Mouse (Mus musculus) heart, embryonic 16.5 days (tissue): ENCODE results near the gene Tsga10ip. TPM values are rescaled to one million over a fixed set of nuclear protein-coding genes. Genes with fewer than 3 reads are reported as not detected.

Experiments used
- ATAC-seq: fragments of 200-750 bp; cut with Nextera tagmentation; replicated peaks from 2 replicates; pipeline ENCODE4 v1.8.0; 2017; ENCODE audit warnings: moderate number of reproducible peaks; ENCODE audit not compliant: insufficient read depth, low FRiP score; ENCODE audit errors: extremely low read depth
- H3K27ac ChIP-seq: fragments of 300-500 bp; sonication (generic); 2 replicates; pipeline ENCODE4 v1.5.1; 2014; ENCODE audit warnings: mild to moderate bottlenecking, low read length, control low read depth, moderate library complexity
- H3K27me3 ChIP-seq: fragments of 300-500 bp; sonication (generic); 2 replicates; pipeline ENCODE4 v1.6.1; 2014; ENCODE audit warnings: low read length, mixed read lengths; ENCODE audit not compliant: control insufficient read depth, insufficient read depth
- H3K36me3 ChIP-seq: fragments of 300-500 bp; sonication (generic); 2 replicates; pipeline ENCODE4 v1.6.1; 2014; ENCODE audit not compliant: control insufficient read depth, insufficient read depth
- H3K4me1 ChIP-seq: fragments of 300-500 bp; sonication (generic); 2 replicates; pipeline ENCODE4 v1.6.1; 2014; ENCODE audit warnings: low read length, mixed read lengths; ENCODE audit not compliant: control insufficient read depth, insufficient read depth
- H3K4me2 ChIP-seq: fragments of 300-500 bp; sonication (generic); 2 replicates; pipeline ENCODE4 v1.6.1; 2014; ENCODE audit warnings: low read depth, mild to moderate bottlenecking, control low read depth, low read length
- H3K4me3 ChIP-seq: fragments of 300-500 bp; sonication (generic); 2 replicates; pipeline ENCODE4 v1.5.1; 2014; ENCODE audit warnings: mild to moderate bottlenecking, control low read depth, low read length
- H3K9ac ChIP-seq: fragments of 300-500 bp; sonication (generic); 2 replicates; pipeline ENCODE4 v1.6.1; 2014; ENCODE audit warnings: low read length, control low read depth
- H3K9me3 ChIP-seq: fragments of 300-500 bp; sonication (generic); replicated peaks from 2 replicates; pipeline ENCODE4 v1.6.1; 2016; ENCODE audit warnings: low read length; ENCODE audit not compliant: control insufficient read depth
- WGBS: fragments of 180-500 bp; shearing (Covaris S2); extraction: QIAGEN DNeasy Blood & Tissue Kit; methylation state at CpG from one replicate; pipeline ENCODE4 v1.1.7; 2014; 5-methylcytosine and 5-hydroxymethylcytosine counted together
- polyA plus RNA-seq: library from polyadenylated mRNA; unstranded; fragments of >200 nt; fragmentation: Nextera tagmentation; extraction: Ambion mirVana; gene quantifications from 2 replicates; pipeline ENCODE4 v1.2.1, GENCODE M21; 2015

Gene Tsga10ip
- polyA plus RNA-seq, 1 experiment from 2014 or later, result 2.1 TPM

- Histone ChIP-seq H3K4me1 (peaks cover 17% of the 10 kb centered on the region), H3K9ac (peak overlapping the region; percentile 67), H3K27me3 (no peaks in the 10 kb centered on the region), H3K9me3 (no peaks in the 10 kb centered on the region), H3K4me3 (peak overlapping the region; percentile 48), H3K36me3 (no peaks in the 10 kb centered on the region), H3K27ac (peak overlapping the region; percentile 50), H3K4me2 (peak overlapping the region; percentile 75)
- ATAC-seq, result no peak
- WGBS, result 48% methylated on average over 7 of the region's 7 CpGs
Observed at GRCm38 (mm10) chr19:5433951-5434350, 31.6 kb upstream of the Tsga10ip start.

- ATAC-seq, result peak; percentile 66
- no peaks in the 10 kb centered on the region for H3K27me3 ChIP-seq
- peaks cover 17% of the 10 kb centered on the region for H3K4me1 ChIP-seq
- no peaks in the 10 kb centered on the region for H3K36me3 ChIP-seq
- 7% methylated on average over 16 of the region's 16 CpGs for WGBS
- peak overlapping the region; percentile 75 for H3K4me2 ChIP-seq
- H3K9ac ChIP-seq, result peak overlapping the region; percentile 67
- H3K9me3 ChIP-seq, result no peaks in the 10 kb centered on the region
- H3K27ac ChIP-seq, result peak overlapping the region; percentile 66
- H3K4me3 ChIP-seq, result peak overlapping the region; percentile 48
Observed at GRCm38 (mm10) chr19:5432992-5433852, 30.9 kb upstream of the Tsga10ip start.

- no peak for ATAC-seq
- WGBS, result 80% methylated on average over 4 of the region's 4 CpGs
- peaks cover 3% of the 10 kb centered on the region; the same call in 1 of the 2 replicates for H3K36me3 ChIP-seq
Observed at GRCm38 (mm10) chr19:5431911-5432464, 29.7 kb upstream of the Tsga10ip start.

GRCm38 (mm10) chr19:5430408-5430807 lies 28.1 kb upstream of the Tsga10ip start:
- H3K9me3 ChIP-seq, result no peaks in the 10 kb centered on the region
- 77% methylated on average over 1 of the region's 1 CpGs for WGBS
- H3K4me1 ChIP-seq, result peaks cover 29% of the 10 kb centered on the region
- no peak overlapping the region for H3K4me2 ChIP-seq
- no peak overlapping the region for H3K4me3 ChIP-seq
- no peaks in the 10 kb centered on the region for H3K27me3 ChIP-seq
- peaks cover 12% of the 10 kb centered on the region for H3K36me3 ChIP-seq
- H3K27ac ChIP-seq, result no peak overlapping the region
- ATAC-seq, result no peak
- H3K9ac ChIP-seq, result no peak overlapping the region

More at GRCm38 (mm10) chr19:5431911-5432464, 29.7 kb upstream of the Tsga10ip start:
- Histone ChIP-seq H3K4me1 (peaks cover 17% of the 10 kb centered on the region), H3K27me3 (no peaks in the 10 kb centered on the region), H3K9me3 (no peaks in the 10 kb centered on the region), H3K4me2 (no peak overlapping the region), H3K9ac (no peak overlapping the region), H3K4me3 (no peak overlapping the region), H3K27ac (no peak overlapping the region)

- Histone ChIP-seq H3K4me2 (no peak overlapping the region), H3K9ac (no peak overlapping the region), H3K27ac (no peak overlapping the region), H3K9me3 (no peaks in the 10 kb centered on the region), H3K27me3 (no peaks in the 10 kb centered on the region), H3K4me3 (no peak overlapping the region), H3K4me1 (peaks cover 29% of the 10 kb centered on the region), H3K36me3 (peaks cover 12% of the 10 kb centered on the region)
- ATAC-seq, result no peak
- 42% methylated on average over 8 of the region's 8 CpGs for WGBS
Observed at GRCm38 (mm10) chr19:5429806-5430205, 27.5 kb upstream of the Tsga10ip start.

- H3K36me3 ChIP-seq, result peaks cover 12% of the 10 kb centered on the region
- no peaks in the 10 kb centered on the region for H3K27me3 ChIP-seq
- ATAC-seq, result no peak
- WGBS, result 77% methylated on average over 4 of the region's 4 CpGs
- H3K27ac ChIP-seq, result no peak overlapping the region
- H3K9ac ChIP-seq, result no peak overlapping the region
- no peaks in the 10 kb centered on the region for H3K9me3 ChIP-seq
- H3K4me2 ChIP-seq, result no peak overlapping the region
- H3K4me1 ChIP-seq, result peaks cover 29% of the 10 kb centered on the region
- no peak overlapping the region for H3K4me3 ChIP-seq
Observed at GRCm38 (mm10) chr19:5429219-5429618, 26.9 kb upstream of the Tsga10ip start.

- Histone ChIP-seq H3K27me3 (no peaks in the 10 kb centered on the region), H3K27ac (no peak overlapping the region), H3K9ac (no peak overlapping the region), H3K4me1 (peaks cover 28% of the 10 kb centered on the region), H3K9me3 (no peaks in the 10 kb centered on the region), H3K4me2 (no peak overlapping the region), H3K36me3 (peaks cover 12% of the 10 kb centered on the region), H3K4me3 (no peak overlapping the region)
- WGBS, result 71% methylated on average over 2 of the region's 2 CpGs
- no peak for ATAC-seq
Observed at GRCm38 (mm10) chr19:5428083-5428482, 25.8 kb upstream of the Tsga10ip start.

- no peaks in the 10 kb centered on the region for H3K27me3 ChIP-seq
- 86% methylated on average over 13 of the region's 13 CpGs for WGBS
- H3K4me2 ChIP-seq, result no peak overlapping the region
- no peak overlapping the region for H3K27ac ChIP-seq
- H3K36me3 ChIP-seq, result peaks cover 12% of the 10 kb centered on the region
- H3K9me3 ChIP-seq, result no peaks in the 10 kb centered on the region
- H3K4me1 ChIP-seq, result peaks cover 25% of the 10 kb centered on the region
- H3K4me3 ChIP-seq, result no peak overlapping the region
- ATAC-seq, result no peak
- H3K9ac ChIP-seq, result no peak overlapping the region; the same call in 1 of the 2 replicates
Observed at GRCm38 (mm10) chr19:5426640-5427290, 24.4 kb upstream of the Tsga10ip start.
